Mouse (Mus musculus): ENCODE measurements around the gene Wbp1. TPM values are rescaled to one million over a fixed set of nuclear protein-coding genes. Genes with fewer than 3 reads are reported as not detected.

Wbp1 gene
- polyA plus RNA-seq, 1 experiment from 2014 or later = 91.3 TPM

GRCm38 (mm10) chr6:83127419-83127818 lies 6.1 kb upstream of the Wbp1 start:
- ATAC-seq (ENCODE audit: insufficient number of reproducible peaks, low FRiP score) = no peak
- Histone ChIP-seq H3K9ac (no peak overlapping the region), H3K36me3 (no peaks in the 10 kb centered on the region), H3K27me3 (replicated peaks) (no peaks in the 10 kb centered on the region), H3K27ac (ENCODE audit: poor library complexity, severe bottlenecking) (no peak overlapping the region), H3K4me1 (replicated peaks) (peaks cover 19% of the 10 kb centered on the region), H3K9me3 (replicated peaks) (no peaks in the 10 kb centered on the region), H3K4me2 (no peak overlapping the region), H3K4me3 (no peak overlapping the region)
- 92% methylated on average over 5 of the region's 5 CpGs for WGBS

GRCm38 (mm10) chr6:83125331-83125730 lies 4.0 kb upstream of the Wbp1 start, which contains the start of gene Ino80b:
Gene Ino80b, minus strand, starts transcription at chr6:83125431.
- no peak for ATAC-seq (ENCODE audit: insufficient number of reproducible peaks, low FRiP score)
- peak within 1 kb of the TSS; percentile 92 for H3K4me3 ChIP-seq
- no peaks in the 10 kb centered on the region for H3K27me3 ChIP-seq (replicated peaks)
- H3K9ac ChIP-seq = peak within 1 kb of the TSS; percentile 81
- peaks cover 28% of the 10 kb centered on the region for H3K4me1 ChIP-seq (replicated peaks)
- peak within 1 kb of the TSS; percentile 81 for H3K4me2 ChIP-seq
- WGBS = 28% methylated on average over 5 of the region's 5 CpGs
- no peaks in the 10 kb centered on the region for H3K9me3 ChIP-seq (replicated peaks)
- H3K27ac ChIP-seq (ENCODE audit: poor library complexity, severe bottlenecking) = peak within 1 kb of the TSS; percentile 50; the same call in 1 of the 2 replicates
- no peaks in the 10 kb centered on the region for H3K36me3 ChIP-seq

GRCm38 (mm10) chr6:83124851-83125312 lies 3.5 kb upstream of the Wbp1 start:
- Histone ChIP-seq H3K36me3 (0 out of 2 replicates have a peak, but pooled peaks cover under 1% of the 10 kb centered on the region), H3K27me3 (replicated peaks) (no peaks in the 10 kb centered on the region), H3K4me1 (replicated peaks) (peaks cover 33% of the 10 kb centered on the region), H3K9me3 (replicated peaks) (no peaks in the 10 kb centered on the region), H3K4me2 (peak overlapping the region; percentile 81), H3K9ac (peak overlapping the region; percentile 81), H3K4me3 (peak overlapping the region; percentile 92), H3K27ac (ENCODE audit: poor library complexity, severe bottlenecking) (peak overlapping the region; percentile 50; the same call in 1 of the 2 replicates)
- WGBS = under 1% methylated on average over 30 of the region's 30 CpGs
- no peak for ATAC-seq (ENCODE audit: insufficient number of reproducible peaks, low FRiP score)

- Histone ChIP-seq H3K27me3 (replicated peaks) (no peaks in the 10 kb centered on the region), H3K9me3 (replicated peaks) (no peaks in the 10 kb centered on the region), H3K4me2 (peak overlapping the region; percentile 96), H3K9ac (no peak overlapping the region), H3K4me1 (replicated peaks) (peaks cover 41% of the 10 kb centered on the region), H3K36me3 (peaks cover 20% of the 10 kb centered on the region), H3K27ac (ENCODE audit: poor library complexity, severe bottlenecking) (no peak overlapping the region), H3K4me3 (no peak overlapping the region)
- WGBS = 84% methylated on average over 5 of the region's 5 CpGs
- no peak for ATAC-seq (ENCODE audit: insufficient number of reproducible peaks, low FRiP score)
Measured at GRCm38 (mm10) chr6:83122961-83123360, 1.6 kb upstream of the Wbp1 start.

- H3K9me3 ChIP-seq (replicated peaks) = no peaks in the 10 kb centered on the region
- H3K4me1 ChIP-seq (replicated peaks) = peaks cover 41% of the 10 kb centered on the region
- peak overlapping the region; percentile 79 for H3K4me3 ChIP-seq
- ATAC-seq (ENCODE audit: insufficient number of reproducible peaks, low FRiP score) = peak; percentile 53
- peak overlapping the region; percentile 86 for H3K9ac ChIP-seq
- H3K27ac ChIP-seq (ENCODE audit: poor library complexity, severe bottlenecking) = peak overlapping the region; percentile 92
- peak overlapping the region; percentile 96 for H3K4me2 ChIP-seq
- H3K36me3 ChIP-seq = peaks cover 28% of the 10 kb centered on the region
- 2% methylated on average over 52 of the region's 52 CpGs for WGBS
- no peaks in the 10 kb centered on the region for H3K27me3 ChIP-seq (replicated peaks)
Measured at GRCm38 (mm10) chr6:83121863-83122710, 728 bp upstream of the Wbp1 start.

GRCm38 (mm10) chr6:83119734-83120051 lies 1.7 kb downstream of the Wbp1 start:
- Histone ChIP-seq H3K4me2 (peak overlapping the region; percentile 90), H3K9me3 (replicated peaks) (no peaks in the 10 kb centered on the region), H3K9ac (no peak overlapping the region), H3K27me3 (replicated peaks) (no peaks in the 10 kb centered on the region), H3K4me1 (replicated peaks) (peaks cover 48% of the 10 kb centered on the region), H3K4me3 (no peak overlapping the region), H3K36me3 (peaks cover 33% of the 10 kb centered on the region), H3K27ac (ENCODE audit: poor library complexity, severe bottlenecking) (no peak overlapping the region)
- 86% methylated on average over 7 of the region's 7 CpGs for WGBS
- ATAC-seq (ENCODE audit: insufficient number of reproducible peaks, low FRiP score) = no peak

GRCm38 (mm10) chr6:83118825-83119733 lies 2.3 kb downstream of the Wbp1 start:
- no peak overlapping the region for H3K9ac ChIP-seq
- 75% methylated on average over 14 of the region's 14 CpGs for WGBS
- no peak overlapping the region for H3K4me3 ChIP-seq
- no peak overlapping the region for H3K4me2 ChIP-seq
- H3K27ac ChIP-seq (ENCODE audit: poor library complexity, severe bottlenecking) = no peak overlapping the region
- H3K36me3 ChIP-seq = peaks cover 33% of the 10 kb centered on the region
- H3K4me1 ChIP-seq (replicated peaks) = peaks cover 48% of the 10 kb centered on the region
- no peak for ATAC-seq (ENCODE audit: insufficient number of reproducible peaks, low FRiP score)
- no peaks in the 10 kb centered on the region for H3K9me3 ChIP-seq (replicated peaks)
- H3K27me3 ChIP-seq (replicated peaks) = no peaks in the 10 kb centered on the region

- H3K4me3 ChIP-seq = no peak overlapping the region
- no peaks in the 10 kb centered on the region for H3K27me3 ChIP-seq (replicated peaks)
- H3K9ac ChIP-seq = no peak overlapping the region
- H3K4me2 ChIP-seq = no peak overlapping the region
- H3K9me3 ChIP-seq (replicated peaks) = no peaks in the 10 kb centered on the region
- ATAC-seq (ENCODE audit: insufficient number of reproducible peaks, low FRiP score) = no peak
- peaks cover 33% of the 10 kb centered on the region for H3K36me3 ChIP-seq
- no peak overlapping the region for H3K27ac ChIP-seq (ENCODE audit: poor library complexity, severe bottlenecking)
- H3K4me1 ChIP-seq (replicated peaks) = peaks cover 43% of the 10 kb centered on the region
- WGBS = 83% methylated on average over 11 of the region's 11 CpGs
Measured at GRCm38 (mm10) chr6:83118369-83118768, 3.0 kb downstream of the Wbp1 start.

- 89% methylated on average over 13 of the region's 13 CpGs for WGBS
- no peak for ATAC-seq (ENCODE audit: insufficient number of reproducible peaks, low FRiP score)
- H3K9ac ChIP-seq = no peak overlapping the region
- H3K4me1 ChIP-seq (replicated peaks) = peaks cover 38% of the 10 kb centered on the region
- H3K27ac ChIP-seq (ENCODE audit: poor library complexity, severe bottlenecking) = no peak overlapping the region
- peaks cover 33% of the 10 kb centered on the region for H3K36me3 ChIP-seq
- H3K4me2 ChIP-seq = no peak overlapping the region
- H3K4me3 ChIP-seq = no peak overlapping the region
- H3K27me3 ChIP-seq (replicated peaks) = no peaks in the 10 kb centered on the region
- H3K9me3 ChIP-seq (replicated peaks) = no peaks in the 10 kb centered on the region
Measured at GRCm38 (mm10) chr6:83117616-83118015, 3.7 kb downstream of the Wbp1 start.

GRCm38 (mm10) chr6:83117165-83117438 lies 4.3 kb downstream of the Wbp1 start:
- peak overlapping the region; percentile 93; the same call in 1 of the 2 replicates for H3K4me2 ChIP-seq
- no peaks in the 10 kb centered on the region for H3K9me3 ChIP-seq (replicated peaks)
- 0 out of 2 replicates have a peak overlapping the region, but pooled peaks have one; percentile 3 for H3K4me3 ChIP-seq
- 0 out of 2 replicates have a peak overlapping the region, but pooled peaks have one; percentile 86 for H3K9ac ChIP-seq
- peaks cover 36% of the 10 kb centered on the region for H3K4me1 ChIP-seq (replicated peaks)
- WGBS = 91% methylated on average over 4 of the region's 4 CpGs
- H3K27ac ChIP-seq (ENCODE audit: poor library complexity, severe bottlenecking) = no peak overlapping the region
- ATAC-seq (ENCODE audit: insufficient number of reproducible peaks, low FRiP score) = no peak
- H3K36me3 ChIP-seq = peaks cover 33% of the 10 kb centered on the region
- no peaks in the 10 kb centered on the region for H3K27me3 ChIP-seq (replicated peaks)

Data from heart, embryonic 12.5 days (tissue).